Mouse (Mus musculus) hindbrain, embryonic 12.5 days (tissue): ENCODE data around the gene Rbm6. TPM values are rescaled to one million over a fixed set of nuclear protein-coding genes. Genes with fewer than 3 reads are reported as not detected.

ENCODE experiments used
- ATAC-seq: fragments of 200-750 bp; cut with Nextera tagmentation; 2 replicates; pipeline ENCODE4 v1.8.0; 2017; ENCODE audit warnings: moderate TSS enrichment; ENCODE audit not compliant: low FRiP score
- H3K27ac ChIP-seq: fragments of 300-500 bp; sonication (generic); 2 replicates; pipeline ENCODE4 v1.5.1; 2016; ENCODE audit warnings: mild to moderate bottlenecking
- H3K27me3 ChIP-seq: fragments of 300-500 bp; sonication (generic); 2 replicates; pipeline ENCODE4 v1.6.1; 2016; ENCODE audit warnings: mild to moderate bottlenecking
- H3K36me3 ChIP-seq: fragments of 300-500 bp; sonication (generic); 2 replicates; pipeline ENCODE4 v1.6.1; 2016; ENCODE audit warnings: mild to moderate bottlenecking
- H3K4me1 ChIP-seq: fragments of 300-500 bp; sonication (generic); 2 replicates; pipeline ENCODE4 v1.6.1; 2016
- H3K4me2 ChIP-seq: fragments of 300-500 bp; sonication (generic); replicated peaks from 2 replicates; pipeline ENCODE4 v1.6.1; 2016; ENCODE audit warnings: mild to moderate bottlenecking
- H3K4me3 ChIP-seq: fragments of 300-500 bp; sonication (generic); 2 replicates; pipeline ENCODE4 v1.5.1; 2016; ENCODE audit warnings: mild to moderate bottlenecking
- H3K9ac ChIP-seq: fragments of 300-500 bp; sonication (generic); 2 replicates; pipeline ENCODE4 v1.6.1; 2016; ENCODE audit warnings: mild to moderate bottlenecking, moderate library complexity
- H3K9me3 ChIP-seq: fragments of 300-500 bp; sonication (generic); replicated peaks from 2 replicates; pipeline ENCODE4 v1.6.1; 2016; ENCODE audit warnings: mild to moderate bottlenecking
- WGBS: fragments of 180-500 bp; shearing (Covaris S2); methylation state at CpG from one replicate; pipeline ENCODE4 v1.1.7; 2016; 5-methylcytosine and 5-hydroxymethylcytosine counted together
- polyA plus RNA-seq: library from polyadenylated mRNA; unstranded; fragments of >200 nt; fragmentation: Nextera tagmentation; extraction: Ambion mirVana; gene quantifications from 2 replicates; pipeline ENCODE4 v1.2.1, GENCODE M21; 2016

Gene Rbm6
- polyA plus RNA-seq, 1 experiment from 2014 or later, result 125 TPM

GRCm38 (mm10) chr9:107738020-107738840 is 134.8 kb downstream of the Rbm6 start:
- ATAC-seq, result peak; percentile 60
- H3K27ac ChIP-seq, result peak overlapping the region; percentile 68
- H3K9ac ChIP-seq, result no peak overlapping the region
- H3K4me1 ChIP-seq, result peaks cover 32% of the 10 kb centered on the region
- H3K4me3 ChIP-seq, result no peak overlapping the region
- H3K36me3 ChIP-seq, result peaks cover 45% of the 10 kb centered on the region
- no peaks in the 10 kb centered on the region for H3K27me3 ChIP-seq
- no peaks in the 10 kb centered on the region for H3K9me3 ChIP-seq
- no peak overlapping the region for H3K4me2 ChIP-seq
- 22% methylated on average over 7 of the region's 7 CpGs for WGBS

GRCm38 (mm10) chr9:107736185-107736485 is 136.9 kb downstream of the Rbm6 start:
- Histone ChIP-seq H3K4me1 (peaks cover 35% of the 10 kb centered on the region), H3K9ac (peak overlapping the region; percentile 54), H3K4me3 (peak overlapping the region; percentile 12; the same call in 1 of the 2 replicates), H3K36me3 (peaks cover 24% of the 10 kb centered on the region), H3K4me2 (peak overlapping the region; percentile 44), H3K9me3 (no peaks in the 10 kb centered on the region), H3K27me3 (no peaks in the 10 kb centered on the region), H3K27ac (peak overlapping the region; percentile 78)
- WGBS, result under 1% methylated on average over 7 of the region's 7 CpGs
- ATAC-seq, result no peak

- peak overlapping the region; percentile 44 for H3K4me2 ChIP-seq
- no peak for ATAC-seq
- 2% methylated on average over 17 of the region's 17 CpGs for WGBS
- H3K9me3 ChIP-seq, result no peaks in the 10 kb centered on the region
- H3K27ac ChIP-seq, result peak overlapping the region; percentile 78
- H3K4me1 ChIP-seq, result peaks cover 41% of the 10 kb centered on the region
- peak overlapping the region; percentile 12; the same call in 1 of the 2 replicates for H3K4me3 ChIP-seq
- H3K36me3 ChIP-seq, result peaks cover 18% of the 10 kb centered on the region
- H3K9ac ChIP-seq, result peak overlapping the region; percentile 54
- no peaks in the 10 kb centered on the region for H3K27me3 ChIP-seq
These were observed 137.5 kb downstream of the Rbm6 start for GRCm38 (mm10) chr9:107735356-107736184.

- Histone ChIP-seq H3K36me3 (peaks cover 9% of the 10 kb centered on the region), H3K4me3 (no peak overlapping the region), H3K9me3 (no peaks in the 10 kb centered on the region), H3K9ac (no peak overlapping the region), H3K27ac (peak overlapping the region; percentile 78), H3K4me1 (peaks cover 51% of the 10 kb centered on the region), H3K4me2 (peak overlapping the region; percentile 44), H3K27me3 (no peaks in the 10 kb centered on the region)
- WGBS, result 19% methylated on average over 7 of the region's 7 CpGs
- ATAC-seq, result no peak
These were observed 138.5 kb downstream of the Rbm6 start for GRCm38 (mm10) chr9:107734567-107734971.

- peak overlapping the region; percentile 15; the same call in 1 of the 2 replicates for H3K4me2 ChIP-seq
- ATAC-seq, result peak; percentile 4; the same call in 1 of the 2 replicates
- no peaks in the 10 kb centered on the region for H3K9me3 ChIP-seq
- 8% methylated on average over 3 of the region's 3 CpGs for WGBS
- no peak overlapping the region for H3K9ac ChIP-seq
- H3K36me3 ChIP-seq, result no peaks in the 10 kb centered on the region
- H3K4me3 ChIP-seq, result no peak overlapping the region
- peaks cover 51% of the 10 kb centered on the region for H3K4me1 ChIP-seq
- peak overlapping the region; percentile 57; the same call in 1 of the 2 replicates for H3K27ac ChIP-seq
- H3K27me3 ChIP-seq, result no peaks in the 10 kb centered on the region
These were observed 143.3 kb downstream of the Rbm6 start for GRCm38 (mm10) chr9:107729709-107730108.

GRCm38 (mm10) chr9:107728919-107729670 is 143.9 kb downstream of the Rbm6 start:
- H3K4me1 ChIP-seq, result peaks cover 51% of the 10 kb centered on the region
- H3K27ac ChIP-seq, result peak overlapping the region; percentile 57
- no peaks in the 10 kb centered on the region for H3K27me3 ChIP-seq
- H3K36me3 ChIP-seq, result no peaks in the 10 kb centered on the region
- WGBS, result 74% methylated on average over 6 of the region's 6 CpGs
- no peak; the same call in 1 of the 2 replicates for ATAC-seq
- no peak overlapping the region for H3K9ac ChIP-seq
- no peaks in the 10 kb centered on the region for H3K9me3 ChIP-seq
- no peak overlapping the region for H3K4me3 ChIP-seq
- H3K4me2 ChIP-seq, result 0 out of 2 replicates have a peak overlapping the region, but pooled peaks have one; percentile 15

GRCm38 (mm10) chr9:107727041-107727440 is 146.0 kb downstream of the Rbm6 start:
- ATAC-seq, result no peak
- H3K4me1 ChIP-seq, result peaks cover 69% of the 10 kb centered on the region
- WGBS, result 57% methylated on average over 3 of the region's 3 CpGs
- H3K27me3 ChIP-seq, result no peaks in the 10 kb centered on the region
- H3K9ac ChIP-seq, result no peak overlapping the region
- no peaks in the 10 kb centered on the region for H3K36me3 ChIP-seq
- peak overlapping the region; percentile 31; the same call in 1 of the 2 replicates for H3K27ac ChIP-seq
- no peak overlapping the region for H3K4me2 ChIP-seq
- H3K4me3 ChIP-seq, result no peak overlapping the region
- no peaks in the 10 kb centered on the region for H3K9me3 ChIP-seq

GRCm38 (mm10) chr9:107724796-107725195 is 148.2 kb downstream of the Rbm6 start:
- 80% methylated on average over 1 of the region's 1 CpGs for WGBS

GRCm38 (mm10) chr9:107723794-107724531 is 149.1 kb downstream of the Rbm6 start:
- no peak overlapping the region for H3K4me3 ChIP-seq
- peak; percentile 77 for ATAC-seq
- H3K9ac ChIP-seq, result no peak overlapping the region
- H3K4me1 ChIP-seq, result peaks cover 47% of the 10 kb centered on the region
- H3K27ac ChIP-seq, result peak overlapping the region; percentile 79
- no peaks in the 10 kb centered on the region for H3K36me3 ChIP-seq
- H3K27me3 ChIP-seq, result no peaks in the 10 kb centered on the region; the same call in none of the 2 replicates
- peak overlapping the region; percentile 32 for H3K4me2 ChIP-seq
- H3K9me3 ChIP-seq, result no peaks in the 10 kb centered on the region
- whole genome bisulfite sequencing, result 6% methylated on average over 10 of the region's 11 CpGs

More at GRCm38 (mm10) chr9:107724796-107725195, 148.2 kb downstream of the Rbm6 start:
- no peak overlapping the region for H3K4me2 ChIP-seq
- no peak overlapping the region for H3K4me3 ChIP-seq
- no peak overlapping the region for H3K9ac ChIP-seq
- no peaks in the 10 kb centered on the region for H3K36me3 ChIP-seq
- no peaks in the 10 kb centered on the region for H3K9me3 ChIP-seq
- H3K27ac ChIP-seq, result no peak overlapping the region
- H3K27me3 ChIP-seq, result no peaks in the 10 kb centered on the region; the same call in 1 of the 2 replicates
- peaks cover 56% of the 10 kb centered on the region for H3K4me1 ChIP-seq
- no peak for ATAC-seq
